Mouse (Mus musculus) heart, adult 2 months (tissue): ENCODE results near the gene Stk40.

Experiments
- EP300 ChIP-seq: fragments of 200-500 bp; IDR thresholded peaks from 2 replicates; pipeline ENCODE4 v1.6.1; 2011; ENCODE audit warnings: low read depth, low read length, control low read depth; ENCODE audit not compliant: insufficient read depth
- POLR2A ChIP-seq: fragments of 200-500 bp; IDR thresholded peaks from 2 replicates; pipeline ENCODE4 v1.6.1; 2011; ENCODE audit warnings: mild to moderate bottlenecking, low read depth, low read length, control low read depth; ENCODE audit not compliant: insufficient read depth

GRCm38 (mm10) chr4:126067401-126068077 lies 36.2 kb upstream of the Stk40 start:
- TF ChIP-seq POLR2A (no peak), EP300 (no peak)
